Mouse (Mus musculus) A20 (cell line): Measurements from ENCODE around the gene Hlf.
A peak's percentile ranks its signal among the peaks of the same experiment; 100 is the strongest.

ENCODE experiments used
- DNase-seq: peaks from one replicate; pipeline ENCODE4 v3.0.0-alpha.2; 2011; ENCODE audit warnings: low read depth, low spot score

Hlf gene

DNA sequence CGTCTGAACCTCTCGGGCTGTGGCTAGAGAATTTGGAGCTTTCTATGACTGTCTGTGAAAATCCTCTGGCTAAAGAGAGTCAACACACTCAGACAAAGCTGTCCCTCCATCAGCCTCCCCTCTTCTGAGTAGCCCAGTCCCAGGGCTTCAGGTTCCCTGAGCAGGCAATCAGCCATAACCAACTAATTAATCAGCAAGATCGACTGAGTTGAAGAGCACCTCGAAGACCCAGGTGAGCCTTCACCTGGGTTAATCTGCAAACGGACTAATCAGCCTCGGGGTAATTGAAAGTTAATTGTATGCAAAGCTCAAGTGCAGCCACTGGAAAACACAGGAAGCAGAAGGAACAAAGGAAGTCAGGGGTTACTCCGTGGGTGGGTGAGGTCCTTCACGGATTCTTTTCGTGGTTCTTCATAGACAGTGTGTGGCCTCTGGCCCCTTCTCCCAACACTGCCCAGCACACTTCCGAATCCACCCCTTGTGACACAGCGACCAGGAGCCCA is 19.9 kb downstream of the Hlf start:
- no peak for DNase-seq

DNA sequence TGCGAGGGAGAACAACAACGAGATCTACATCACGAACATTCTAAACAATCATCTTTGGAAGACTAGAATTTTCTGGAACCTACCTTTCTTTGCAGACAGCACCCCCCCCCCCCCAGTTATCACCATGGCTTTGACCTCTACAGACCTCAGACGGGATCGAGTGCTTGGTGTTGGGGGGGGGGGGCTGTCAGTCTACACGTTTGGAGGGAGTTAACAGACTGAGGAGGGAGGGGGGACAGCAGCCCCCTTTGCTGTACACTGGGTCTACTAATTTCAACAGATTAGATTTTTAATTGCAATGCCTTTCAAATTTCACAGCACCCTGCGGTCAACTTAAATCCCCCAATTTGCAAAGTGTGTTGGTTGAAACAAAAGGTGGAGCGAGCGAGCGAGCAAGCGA is 20.3 kb downstream of the Hlf start:
- DNase-seq, result no peak

DNA sequence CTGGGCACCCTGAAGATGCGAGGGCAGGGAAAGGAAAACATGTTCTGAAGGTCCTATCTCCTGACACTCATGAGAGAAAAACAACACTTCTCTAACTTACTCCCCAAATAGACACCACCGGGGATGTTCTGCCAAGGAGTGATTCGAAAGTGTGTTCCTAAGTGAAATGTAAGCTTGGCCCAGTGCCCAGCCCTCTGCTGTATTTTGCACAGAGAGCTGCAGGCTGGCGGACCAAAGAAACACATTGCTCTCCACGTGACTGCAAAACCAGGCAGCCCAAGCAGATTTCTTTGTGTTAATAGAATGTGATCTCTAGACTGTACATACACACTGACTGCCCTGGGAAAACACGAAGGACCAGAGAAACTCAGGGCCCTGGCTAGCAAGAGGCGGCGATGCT is 21.1 kb downstream of the Hlf start:
- no peak for DNase-seq

- no peak for DNase-seq
Measured at GRCm38 (mm10) chr11:90369115-90369514, 21.6 kb downstream of the Hlf start.

DNA sequence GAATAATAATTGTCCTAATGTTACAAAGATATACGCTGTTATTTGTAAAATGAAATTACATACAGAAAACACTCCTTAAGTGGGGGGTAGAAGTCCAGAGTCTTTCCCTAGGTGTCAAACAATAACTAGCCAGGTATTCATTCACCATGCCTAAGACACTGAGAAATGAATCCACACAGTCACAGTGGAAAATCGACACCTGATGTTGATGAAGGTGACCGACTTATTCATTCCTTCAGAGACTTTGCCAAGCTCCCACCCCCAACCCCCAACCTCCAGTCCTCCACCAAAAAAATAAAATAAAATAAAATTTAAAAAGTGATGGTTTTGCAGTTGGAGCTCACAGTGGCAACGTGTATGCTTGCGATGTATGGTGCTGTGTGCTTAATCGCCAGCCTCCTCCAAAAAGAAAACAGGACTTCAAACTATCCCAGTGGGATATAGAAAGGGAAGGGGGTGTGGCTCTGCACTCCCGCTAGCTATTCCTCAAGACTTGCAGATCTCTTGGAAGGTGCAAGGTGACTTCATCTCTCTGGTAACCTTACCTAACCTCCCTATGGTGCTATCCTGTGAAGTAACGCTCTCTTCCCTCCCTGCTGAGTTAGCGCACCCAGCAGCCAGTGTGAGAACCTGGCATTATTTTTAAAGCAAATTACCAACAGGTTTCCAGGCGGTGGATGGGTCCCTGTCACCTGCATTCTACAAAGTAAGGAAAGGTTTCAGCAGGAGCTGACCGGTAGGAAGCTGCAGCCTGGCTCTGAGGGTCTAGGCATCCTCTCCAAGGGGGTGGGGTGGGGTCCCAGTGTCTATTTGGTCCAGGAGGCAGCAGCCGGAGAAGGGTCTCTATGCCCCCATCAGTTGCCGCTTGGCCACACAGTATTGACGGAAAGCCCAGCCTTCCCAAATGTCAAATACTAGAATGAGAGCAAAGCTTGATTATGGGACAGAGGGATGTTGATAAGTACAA is 22.5 kb downstream of the Hlf start:
- DNase-seq, result no peak

DNA sequence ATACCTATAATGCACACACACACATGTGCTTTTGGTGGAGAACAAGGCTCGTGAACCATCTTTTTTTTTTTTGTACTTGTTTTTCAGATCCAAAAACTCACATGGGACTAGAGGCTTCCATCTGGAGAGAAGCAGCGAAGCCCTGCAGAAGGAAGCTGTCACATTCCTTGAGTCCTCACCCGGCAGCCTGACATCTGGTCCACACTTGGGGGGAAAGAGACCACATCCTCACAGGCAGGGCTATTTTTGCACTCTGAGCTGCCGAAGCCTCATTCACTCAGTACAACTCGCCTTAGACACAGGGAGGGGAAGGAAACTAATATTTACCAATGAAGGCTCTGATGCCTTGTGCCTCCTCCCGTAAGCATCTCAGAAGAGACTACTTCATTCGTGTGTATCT is 25.8 kb downstream of the Hlf start:
- no peak for DNase-seq

DNA sequence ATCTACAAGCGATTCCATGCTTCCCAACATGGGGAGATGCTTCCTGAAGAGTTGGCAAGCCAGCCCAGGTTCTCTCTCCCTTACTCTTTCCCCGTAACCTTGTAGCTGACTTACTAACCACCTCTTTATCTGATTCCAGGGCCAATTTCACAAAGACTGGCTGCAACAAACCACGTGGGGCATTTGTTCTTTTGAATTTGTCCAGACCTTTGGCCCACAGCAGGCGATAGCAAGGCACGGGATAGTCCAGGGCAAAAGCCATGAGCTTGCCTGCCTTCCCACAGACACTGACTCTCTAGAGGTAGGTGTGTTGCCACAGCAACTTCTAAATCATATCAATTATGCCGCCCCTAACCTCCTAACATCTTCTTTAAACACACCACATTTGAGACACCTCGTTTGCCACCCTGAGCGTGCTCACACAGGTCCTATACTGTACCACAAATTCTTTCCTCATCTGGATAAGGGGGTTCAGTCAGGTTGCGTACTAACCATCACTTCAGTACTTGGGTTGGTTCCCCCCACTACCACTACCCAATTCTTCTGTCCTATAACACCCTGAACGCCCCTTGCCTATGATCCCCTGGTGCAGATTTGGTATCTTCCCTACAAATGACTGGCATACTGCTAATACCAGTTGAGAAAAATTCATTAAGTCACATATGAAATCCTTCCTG is 26.7 kb downstream of the Hlf start:
- no peak for DNase-seq

DNA sequence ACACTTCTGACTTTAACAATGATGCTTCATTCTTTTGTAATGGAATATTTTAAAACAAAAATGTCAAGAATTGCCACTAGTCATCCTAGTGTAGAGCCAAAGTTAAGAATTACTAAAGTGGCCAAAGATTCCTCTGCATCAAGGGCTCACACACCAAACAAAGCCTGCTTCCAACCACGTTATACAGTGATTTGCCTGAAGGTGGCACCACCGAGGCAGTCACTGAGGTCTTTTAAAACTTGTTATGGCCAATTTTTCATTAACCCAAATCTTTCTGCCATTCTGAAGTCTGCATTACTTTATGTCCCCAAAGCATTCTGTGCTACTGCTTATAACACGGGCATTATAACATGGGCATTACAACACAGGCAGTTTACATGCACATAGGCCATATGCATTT is 27.3 kb downstream of the Hlf start:
- DNase-seq, result peak; percentile 40

DNA sequence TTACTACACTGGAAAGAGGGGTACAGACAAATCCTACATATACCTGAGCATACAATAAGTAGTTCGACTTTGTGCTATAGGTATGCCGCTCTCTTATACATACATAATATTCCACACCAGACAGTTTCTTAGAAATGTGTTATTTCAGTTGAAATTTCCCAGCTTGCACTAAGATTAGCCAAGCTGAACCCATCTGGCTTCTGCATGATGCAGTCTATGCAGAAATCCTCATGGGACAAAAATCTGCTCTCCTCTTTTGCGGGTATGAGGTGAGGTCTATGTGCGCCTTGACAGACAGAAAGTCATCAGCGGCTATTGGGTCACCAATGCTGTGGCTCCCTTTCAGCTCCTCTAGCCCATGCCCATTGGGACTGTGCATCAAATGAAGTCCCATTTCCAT is 30.2 kb downstream of the Hlf start:
- no peak for DNase-seq

DNA sequence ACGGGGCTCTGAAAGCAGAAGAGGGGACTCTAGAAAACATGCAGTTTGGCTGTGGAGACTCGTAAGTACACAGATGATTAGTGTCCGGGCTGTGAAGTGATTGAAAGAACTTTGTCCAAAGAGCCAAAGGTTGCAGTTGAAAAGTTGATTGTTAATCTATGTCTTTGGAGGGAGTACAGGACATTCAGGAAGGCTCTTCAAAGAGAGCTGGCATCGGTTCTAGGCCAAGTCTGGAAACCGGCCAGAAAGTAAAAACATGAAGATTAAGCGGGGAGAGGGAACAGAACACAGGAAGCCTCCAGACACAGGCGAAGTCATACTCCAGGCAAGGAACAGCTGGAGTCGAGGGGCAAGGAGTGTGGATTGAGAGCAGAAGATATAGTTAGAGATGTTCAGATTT is 32.6 kb downstream of the Hlf start:
- DNase-seq, result no peak

GRCm38 (mm10) chr11:90357371-90357770 is 33.3 kb downstream of the Hlf start:
- DNase-seq, result no peak

DNA sequence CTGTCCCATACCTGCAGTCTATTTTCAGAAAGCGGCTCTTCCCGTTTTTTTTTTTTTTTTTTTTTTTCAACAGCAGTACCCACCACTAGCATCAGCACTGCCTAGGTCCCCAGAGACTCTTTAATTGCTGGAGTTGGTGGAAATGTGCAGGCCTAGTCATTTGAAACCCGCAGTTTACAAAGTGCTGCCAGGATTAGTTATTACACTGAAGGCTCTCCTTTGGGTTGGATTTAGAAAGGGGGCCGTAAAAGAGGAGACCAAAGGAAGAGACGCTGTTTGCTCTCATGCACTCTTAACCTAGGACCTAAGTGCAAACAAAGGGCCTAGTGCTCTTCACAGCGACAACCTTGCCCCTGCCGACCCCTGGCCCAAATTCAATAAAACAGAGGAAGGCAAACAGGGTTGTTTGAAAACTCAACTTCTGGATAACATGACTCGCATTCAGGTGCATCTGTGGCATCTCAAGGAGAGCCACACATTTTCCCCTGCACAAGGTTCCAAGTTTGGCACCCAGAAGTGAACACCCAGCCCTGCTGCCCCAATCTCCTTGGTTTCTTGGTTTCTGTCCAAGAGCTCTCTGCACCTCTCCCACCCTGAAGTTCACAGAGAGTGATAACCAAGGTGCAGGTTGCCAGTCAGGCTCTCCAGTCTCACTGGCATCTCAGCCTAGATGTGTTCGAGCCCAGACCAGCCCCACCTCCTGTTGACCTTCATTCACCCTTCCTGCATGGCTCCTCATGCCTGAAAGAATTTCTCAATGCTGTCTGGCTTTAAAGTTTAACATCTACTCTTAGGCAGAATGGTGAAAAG is 34.0 kb downstream of the Hlf start:
- no peak for DNase-seq

DNA sequence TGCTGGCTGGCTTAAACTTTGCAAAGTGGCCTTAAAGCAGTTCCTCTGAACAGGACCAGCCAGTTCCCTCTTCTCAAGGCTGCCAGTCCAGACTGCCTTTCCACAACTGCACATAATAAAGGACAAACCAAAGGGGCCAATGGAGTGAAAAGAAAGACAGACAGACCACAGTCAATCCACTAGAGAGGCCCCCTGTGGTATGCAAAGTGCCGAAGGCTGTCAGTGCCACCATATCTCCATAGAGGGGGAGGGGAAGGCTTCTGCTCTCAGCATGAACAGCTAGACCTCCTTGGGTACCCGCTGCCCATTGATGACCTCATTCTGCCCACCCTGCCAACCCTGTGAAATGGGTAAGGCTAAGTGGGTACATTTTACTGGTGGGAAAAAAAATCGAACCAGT is 34.7 kb downstream of the Hlf start:
- no peak for DNase-seq

DNA sequence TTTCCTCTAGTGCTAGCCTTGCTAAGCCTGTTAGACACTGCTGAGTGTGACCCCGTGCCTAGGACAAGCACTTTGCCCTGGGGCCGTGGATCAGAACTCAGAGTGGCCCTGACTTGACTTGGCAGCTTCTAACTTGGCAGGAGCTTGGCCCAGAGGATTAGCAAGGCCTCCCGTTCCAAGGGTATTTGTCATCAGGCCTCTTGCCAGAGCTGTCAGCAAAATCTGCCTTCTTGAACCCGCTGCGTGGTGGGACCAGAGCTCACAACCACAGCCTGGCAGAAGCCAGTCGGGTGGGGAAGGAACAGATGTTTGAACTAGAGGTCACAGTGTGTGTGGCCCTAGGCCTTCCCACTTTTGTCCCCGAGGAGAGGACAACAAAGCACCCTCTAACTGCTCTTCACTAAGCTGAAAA is 35.4 kb downstream of the Hlf start:
- DNase-seq, result no peak

- no peak for DNase-seq
Measured at GRCm38 (mm10) chr11:90352696-90353095, 38.0 kb downstream of the Hlf start.

DNA sequence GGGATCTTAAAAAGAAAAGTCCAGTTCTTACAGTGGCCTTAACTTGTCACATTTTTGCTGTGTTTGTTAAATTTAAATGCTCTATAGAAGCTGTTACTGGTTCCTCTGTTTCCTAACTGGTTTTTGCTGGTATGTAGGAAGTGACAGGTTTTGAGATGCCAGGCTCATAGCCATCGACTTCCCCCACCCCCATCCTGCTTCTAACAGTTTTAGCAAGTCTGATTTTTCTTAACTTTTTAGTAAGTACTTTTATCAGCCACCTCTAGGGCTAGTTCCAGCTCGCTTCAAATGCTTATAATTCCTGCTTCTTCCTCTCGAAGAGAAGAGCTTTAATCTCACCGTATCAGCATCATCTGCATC is 40.6 kb downstream of the Hlf start:
- no peak for DNase-seq

DNA sequence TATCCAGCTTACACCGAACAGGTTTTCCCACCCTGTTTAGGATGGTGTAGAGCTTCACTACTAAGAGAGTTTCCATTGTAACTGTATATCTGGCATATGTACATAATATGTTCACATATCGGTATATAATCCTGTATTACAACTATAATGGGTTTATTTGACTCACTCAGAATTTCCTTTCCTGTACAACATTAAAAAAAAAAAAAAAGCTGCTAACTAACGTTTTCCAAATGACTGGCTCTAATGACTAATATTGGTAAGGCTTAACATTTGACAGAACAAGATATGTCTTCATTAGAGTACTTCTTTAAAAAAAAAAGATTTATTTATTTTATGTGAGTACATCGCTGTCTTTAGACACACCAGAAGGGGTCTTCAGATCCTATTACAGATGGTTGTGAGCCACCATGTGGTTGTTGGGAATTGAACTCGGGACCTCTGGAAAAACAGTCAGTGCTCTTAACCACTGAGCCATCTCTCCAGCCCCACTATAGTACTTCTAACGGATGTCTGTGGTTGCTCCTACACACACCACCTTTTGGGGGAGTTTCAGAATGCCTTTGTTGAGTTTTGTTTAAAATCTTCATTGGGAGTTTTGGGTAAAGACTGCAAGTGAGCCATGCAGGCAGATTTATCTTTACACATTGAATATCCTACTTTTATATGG is 41.1 kb downstream of the Hlf start:
- no peak for DNase-seq

- peak; percentile 6 for DNase-seq
Measured at GRCm38 (mm10) chr11:90347667-90348459, 42.8 kb downstream of the Hlf start.

- no peak for DNase-seq
Measured at GRCm38 (mm10) chr11:90345746-90346145, 44.9 kb downstream of the Hlf start.

DNA sequence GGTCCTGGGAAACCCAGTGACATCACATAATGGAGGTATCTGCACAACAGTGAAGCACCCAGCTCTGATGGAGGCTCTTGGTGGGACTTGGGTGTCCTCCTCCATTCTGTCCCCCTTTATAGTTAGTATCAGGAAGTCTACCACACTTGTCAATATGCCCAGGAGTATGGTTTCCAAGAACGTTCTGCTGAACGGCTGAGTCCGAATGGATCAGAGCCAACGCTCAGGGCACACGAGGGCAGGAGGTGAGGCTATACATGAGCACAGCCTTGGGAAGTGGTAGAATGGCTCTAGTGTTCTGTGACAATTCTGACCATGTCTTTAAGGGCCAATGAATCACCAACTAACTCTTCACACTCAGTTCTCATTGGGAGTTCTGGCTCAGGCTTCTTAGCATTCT is 47.8 kb downstream of the Hlf start:
- no peak for DNase-seq

GRCm38 (mm10) chr11:90342267-90342666 is 48.4 kb downstream of the Hlf start:
- DNase-seq, result no peak
